Mouse (Mus musculus) gastrocnemius, postnatal 25 days (tissue): ENCODE results near the gene Vmn1r70. TPM values are rescaled to one million over a fixed set of nuclear protein-coding genes. Genes with fewer than 3 reads are reported as not detected.

Experiments used
- DNase-seq: peaks from one replicate; pipeline ENCODE4 v3.0.0; 2022
- long read RNA-seq, 2 experiments: library from polyadenylated mRNA; stranded (forward); transcript quantifications; one replicate each; pipeline ENCODE4 v2.0.0; 2021
- total RNA-seq, 2 experiments: library from RNA; stranded (reverse); gene quantifications; 1 replicate in 1 of 2; 2 replicates in 1 of 2; pipeline ENCODE4 v1.2.3; 2021

Gene Vmn1r70
- not detected for total RNA-seq
- long read RNA-seq, experiment 1: 0 reads
- long read RNA-seq, experiment 2: 0 reads

DNA sequence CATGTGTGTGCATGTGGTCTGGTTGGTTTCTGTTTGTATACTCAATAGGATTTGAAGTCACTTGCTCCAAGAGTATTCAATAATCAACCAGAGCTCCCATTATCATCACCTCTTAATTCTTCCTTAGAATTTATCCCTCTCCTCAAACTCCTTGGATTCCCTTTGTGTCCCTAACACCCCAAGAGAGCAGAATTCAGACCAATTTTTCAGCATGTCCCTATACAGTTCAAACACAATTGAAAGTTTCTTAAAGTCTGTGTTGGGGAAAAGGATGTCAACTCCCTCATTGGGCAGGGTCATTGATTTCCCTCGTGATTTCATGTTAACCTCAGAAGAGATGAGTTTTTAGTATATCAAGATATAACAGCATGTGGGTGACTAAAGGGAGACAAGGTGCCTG lies at the start of gene Vmn1r70:
Gene Vmn1r70 (plus strand): TSS at position 301 of the 400 bp plus-strand sequence.
- no peak for DNase-seq

DNA sequence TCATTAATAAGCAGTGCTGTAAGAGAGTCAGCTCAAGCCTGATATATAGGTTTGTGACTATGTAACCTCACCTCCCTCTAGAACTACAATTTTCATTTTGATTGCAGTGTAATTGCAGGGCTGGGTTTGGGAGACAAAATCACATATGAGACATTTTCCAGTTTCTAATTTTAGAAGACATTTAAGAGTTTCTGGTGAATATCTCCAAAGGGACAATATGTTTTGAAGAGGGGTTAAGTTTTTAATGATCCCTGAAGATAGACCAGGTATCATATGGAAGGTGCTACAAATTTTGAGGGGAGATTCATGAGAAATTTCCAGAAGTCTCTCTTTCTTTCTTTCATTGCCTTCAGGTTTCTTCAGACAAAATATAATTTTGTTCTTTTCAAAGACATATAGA lies 17.8 kb upstream of the Vmn1r70 start, which contains the start of gene Vmn1r69:
Gene Vmn1r69 (minus strand): TSS at position 101 of the 400 bp plus-strand sequence.
- no peak for DNase-seq

Other genes with a start within 250 kb of the Vmn1r70 start
- gene Vmn1r67, start 188.2 kb upstream of the Vmn1r70 start, total RNA-seq: not detected
- gene Zik1, start 136.1 kb upstream of the Vmn1r70 start, total RNA-seq: 1 to 10 TPM; 1.1 to 1.2 TPM
- not detected for gene Vmn1r68, start 73.0 kb upstream of the Vmn1r70 start, total RNA-seq
- gene Vmn1r69, start 17.9 kb upstream of the Vmn1r70 start, total RNA-seq: not detected
- gene Nlrp4b, start 56.3 kb downstream of the Vmn1r70 start, total RNA-seq: not detected
- not detected for gene Vmn1r71, start 122.8 kb downstream of the Vmn1r70 start, total RNA-seq